Mouse (Mus musculus) ES-E14 (cell line): ENCODE results near the gene Robo1.

ENCODE experiments used
- MAFK ChIP-seq: IDR thresholded peaks from 2 replicates; pipeline ENCODE4 v1.6.1; 2014; ENCODE audit warnings: mild to moderate bottlenecking, low read depth, low read length, inconsistent platforms; ENCODE audit not compliant: insufficient read depth
- ZNF384 ChIP-seq: IDR thresholded peaks from 2 replicates; pipeline ENCODE4 v1.6.1; 2012; ENCODE audit warnings: low read depth, low read length, inconsistent platforms

- no peak for TF ChIP-seq MAFK
- TF ChIP-seq ZNF384, result no peak
Observed at GRCm38 (mm10) chr16:72575171-72575570, 267.1 kb downstream of the Robo1 start.
